10 mouse cellular contexts compared by ENCODE assay signal in genomic region chr16:92398574-92399118, GRCm38 (mm10). TPM values are rescaled to one million over a fixed set of nuclear protein-coding genes. Genes with fewer than 3 reads are reported as not detected.
DNase-seq lines count a peak whose midpoint lies in the region; ATAC-seq and TF ChIP-seq lines count a peak whose summit lies in the region.
"Had no signal": no experiment of that assay in that cellular context is flagged by ENCODE, and none has a peak within 500 bp of the region (broad histone marks: within the 10 kb centered on the region; RNA-seq: fewer than 3 reads in every experiment).

No protein-coding gene starts in this region.

- H3K27me3 ChIP-seq in forebrain, embryonic 10.5 days (ENCODE audit: poor library complexity, severe bottlenecking): peaks cover 35% of the 10 kb centered on the region
- H3K27me3 ChIP-seq in forebrain, embryonic 15.5 days: no peaks in the 10 kb centered on the region
- H3K27me3 ChIP-seq in CH12.LX (replicated peaks): no peaks in the 10 kb centered on the region
- H3K27me3 ChIP-seq in heart, embryonic 15.5 days: no peaks in the 10 kb centered on the region
- no peaks in the 10 kb centered on the region for H3K27me3 ChIP-seq in lung, postnatal 0 days (replicated peaks; ENCODE audit: insufficient read depth, low read length)

- no peak for TF ChIP-seq POLR2A in CH12.LX (IDR thresholded peaks at IDR 0.05; ENCODE audit: low read depth, low read length)

- H3K9me3 ChIP-seq in forebrain, embryonic 10.5 days: no peaks in the 10 kb centered on the region
- no peaks in the 10 kb centered on the region for H3K9me3 ChIP-seq in forebrain, embryonic 15.5 days
- no peaks in the 10 kb centered on the region for H3K9me3 ChIP-seq in CH12.LX (replicated peaks; ENCODE audit: low read length)
- H3K9me3 ChIP-seq in heart, embryonic 15.5 days (replicated peaks): no peaks in the 10 kb centered on the region
- H3K9me3 ChIP-seq in lung, postnatal 0 days (ENCODE audit: low read length): no peaks in the 10 kb centered on the region

- H3K9ac ChIP-seq in forebrain, embryonic 15.5 days (replicated peaks): no peak overlapping the region
- no peak overlapping the region for H3K9ac ChIP-seq in CH12.LX (ENCODE audit: insufficient read depth, low read depth)
- peak overlapping the region; percentile 64 for H3K9ac ChIP-seq in heart, embryonic 15.5 days
- H3K9ac ChIP-seq in lung, postnatal 0 days (replicated peaks; ENCODE audit: low read depth): peak overlapping the region; percentile 72; the same call in 1 of the 2 replicates
- H3K9ac ChIP-seq: liver, embryonic 14.5 days had no signal

- no peak overlapping the region for H3K4me2 ChIP-seq in forebrain, embryonic 15.5 days (replicated peaks)
- no peak overlapping the region for H3K4me2 ChIP-seq in CH12.LX (ENCODE audit: insufficient read depth, low read depth, poor library complexity, severe bottlenecking)
- peak overlapping the region; percentile 67 for H3K4me2 ChIP-seq in heart, embryonic 15.5 days
- peak overlapping the region; percentile 73 for H3K4me2 ChIP-seq in lung, postnatal 0 days (replicated peaks; ENCODE audit: low read depth, low read length)

- DNase-seq in forebrain, embryonic 10.5 days (ENCODE audit: extremely low spot score, low spot score): no peak
- no peak for DNase-seq in CH12.LX (ENCODE audit: extremely low read depth)
- DNase-seq in lung, postnatal 0 days (ENCODE audit: low spot score): peak; percentile 85
- DNase-seq in retina, embryonic 14.5 days (ENCODE audit: low spot score): no peak
- DNase-seq in gastrocnemius, postnatal 25 days: no peak
- DNase-seq in cerebellum, postnatal 25 days: no peak
- DNase-seq: cerebellum, adult 9-10 months had no signal

- TF ChIP-seq RAD21 in CH12.LX (IDR thresholded peaks at IDR 0.05; ENCODE audit: low read depth, low read length): no peak; the same call in 1 of the 2 replicates

- peaks cover 57% of the 10 kb centered on the region for H3K4me1 ChIP-seq in forebrain, embryonic 10.5 days
- peaks cover 37% of the 10 kb centered on the region for H3K4me1 ChIP-seq in forebrain, embryonic 15.5 days
- H3K4me1 ChIP-seq in CH12.LX (ENCODE audit: control insufficient read depth in 1 of 2, insufficient read depth in 2 of 2): peaks cover 3 to 35% of the 10 kb centered on the region in 2 experiments; a peak in 2 of 4 replicates
- H3K4me1 ChIP-seq in heart, embryonic 15.5 days (replicated peaks): peaks cover 63% of the 10 kb centered on the region
- H3K4me1 ChIP-seq in lung, postnatal 0 days (ENCODE audit: insufficient read depth, low read depth, low read length): peaks cover 27% of the 10 kb centered on the region

- H3K79me2 ChIP-seq in CH12.LX (replicated peaks; ENCODE audit: control insufficient read depth, extremely low read depth, insufficient read depth, poor library complexity, severe bottlenecking): no peaks in the 10 kb centered on the region

- TF ChIP-seq EP300 in CH12.LX (IDR thresholded peaks at IDR 0.05; ENCODE audit: low read length): no peak
- peak; percentile 64 for TF ChIP-seq EP300 in lung, postnatal 0 days (IDR thresholded peaks at IDR 0.05)

- H3K4me3 ChIP-seq in forebrain, embryonic 10.5 days: peak overlapping the region; percentile 49
- H3K4me3 ChIP-seq in forebrain, embryonic 15.5 days: no peak overlapping the region
- H3K4me3 ChIP-seq in CH12.LX (replicated peaks in 1 of 3; ENCODE audit: low read depth in 2 of 3, low read length in 2 of 3, poor library complexity in 1 of 3): no peak overlapping the region
- peak overlapping the region; percentile 53 for H3K4me3 ChIP-seq in heart, embryonic 15.5 days
- H3K4me3 ChIP-seq in lung, postnatal 0 days (ENCODE audit: low read depth, low read length): peak overlapping the region; percentile 49

- in situ Hi-C loops in CH12.LX (cut with MboI; ENCODE audit: low pct_ligation_motif_present, low pct_unique_long_range_greater_than_20kb, low sequenced_read_pairs): loop anchor here (5.0 kb wide), 1 partner anchor 44 kb away; no protein-coding TSS in a partner anchor

- TF ChIP-seq CTCF in CH12.LX (conservative IDR thresholded peaks at IDR 0.05 in 1 of 2, IDR thresholded peaks at IDR 0.05 in 1 of 2; ENCODE audit: low read depth in 2 of 2, low read length in 2 of 2): peak in 1 of 2 experiments; percentile 26; a peak in 1 of 4 replicates
- TF ChIP-seq CTCF in lung, postnatal 0 days (IDR thresholded peaks at IDR 0.05): peak; percentile 55

- no peak for ATAC-seq in forebrain, embryonic 15.5 days (replicated peaks)
- no peak for ATAC-seq in heart, embryonic 15.5 days (replicated peaks; ENCODE audit: insufficient number of reproducible peaks, insufficient read depth, low FRiP score, low read depth)
- ATAC-seq in lung, postnatal 0 days: peak; percentile 3; the same call in 1 of the 2 replicates

- peak overlapping the region; percentile 60; the same call in 1 of the 2 replicates for H3K27ac ChIP-seq in forebrain, embryonic 10.5 days
- no peak overlapping the region for H3K27ac ChIP-seq in forebrain, embryonic 15.5 days (replicated peaks)
- no peak overlapping the region for H3K27ac ChIP-seq in CH12.LX (ENCODE audit: insufficient read depth, low read depth)
- H3K27ac ChIP-seq in heart, embryonic 15.5 days: peak overlapping the region; percentile 91
- peak overlapping the region; percentile 90 for H3K27ac ChIP-seq in lung, postnatal 0 days (ENCODE audit: low read length)
- H3K27ac ChIP-seq: liver, embryonic 14.5 days had no signal

- dilution Hi-C loops in CH12.LX (cut with MboI; ENCODE audit: extremely low pct_ligation_motif_present, extremely low pct_unique_long_range_greater_than_20kb, low sequenced_read_pairs): no loop called here

- H3K36me3 ChIP-seq in forebrain, embryonic 10.5 days (replicated peaks): peaks cover 35% of the 10 kb centered on the region
- peaks cover 14% of the 10 kb centered on the region; the same call in 1 of the 2 replicates for H3K36me3 ChIP-seq in forebrain, embryonic 15.5 days
- peaks cover 9 to 29% of the 10 kb centered on the region in 2 experiments for H3K36me3 ChIP-seq in CH12.LX (replicated peaks in 1 of 2; ENCODE audit: control insufficient read depth in 1 of 2, insufficient read depth in 1 of 2, low read length in 1 of 2)
- H3K36me3 ChIP-seq in heart, embryonic 15.5 days: peaks cover 28% of the 10 kb centered on the region
- peaks cover 14% of the 10 kb centered on the region; the same call in 1 of the 2 replicates for H3K36me3 ChIP-seq in lung, postnatal 0 days (ENCODE audit: insufficient read depth, low read length)

- 66% methylated on average over 6 of the region's 6 CpGs for WGBS in forebrain, embryonic 10.5 days
- WGBS in forebrain, embryonic 15.5 days: 51% methylated on average over 6 of the region's 6 CpGs
- WGBS in heart, embryonic 15.5 days: 17% methylated on average over 6 of the region's 6 CpGs
- WGBS in lung, postnatal 0 days: 26% methylated on average over 6 of the region's 6 CpGs

TF ChIP-seq in CH12.LX, 34 proteins besides CTCF, POLR2A, EP300 and RAD21:
- no peak for TF ChIP-seq ELF1 (IDR thresholded peaks at IDR 0.05; ENCODE audit: low read depth, low read length)
- TF ChIP-seq USF2 (conservative IDR thresholded peaks at IDR 0.05; ENCODE audit: low read depth, low read length): no peak
- no peak for TF ChIP-seq ZC3H11A (IDR thresholded peaks at IDR 0.05; ENCODE audit: low read depth, low read length)
- TF ChIP-seq RCOR1 (conservative IDR thresholded peaks at IDR 0.05; ENCODE audit: low read depth, low read length): no peak
- TF ChIP-seq MEF2A (IDR thresholded peaks at IDR 0.05; ENCODE audit: borderline replicate concordance, low read depth, low read length): peak; percentile 38; the same call in 1 of the 2 replicates
- no peak for TF ChIP-seq ZMIZ1 (IDR thresholded peaks at IDR 0.05; ENCODE audit: low read depth, low read length)
- TF ChIP-seq MAX (IDR thresholded peaks at IDR 0.05; ENCODE audit: low read length): no peak
- TF ChIP-seq JUN (IDR thresholded peaks at IDR 0.05; ENCODE audit: insufficient read depth, low read depth, low read length): no peak
TF ChIP-seq in CH12.LX: peak in this region for 1.

RNA-seq across cellular contexts. Expression of gene Kcne1, which starts 39.4 kb away (rescaled TPM):
- polyA plus RNA-seq in forebrain, embryonic 10.5 days (2016; fragmentation: Nextera tagmentation; extraction: Ambion mirVana): 0.12 and 0.41 TPM in 2 replicates
- polyA plus RNA-seq in forebrain, embryonic 15.5 days (2015; fragmentation: Nextera tagmentation; extraction: Ambion mirVana): 0.33 TPM in 1 of 2 replicates, not detected in the other
- total RNA-seq in CH12.LX (2012; rRNA removed) (not detected in 2 replicates), CH12.LX (2014; rRNA removed) (0.48 TPM in 1 of 2 replicates, not detected in the other)
- polyA plus RNA-seq in CH12.LX (2012; ENCODE audit: insufficient read length, low read depth): 0.26 TPM in 1 of 2 replicates, not detected in the other
- polyA plus RNA-seq in heart, embryonic 15.5 days (2015; fragmentation: Nextera tagmentation; extraction: Ambion mirVana): 120 and 162 TPM in 2 replicates
- polyA plus RNA-seq in lung, postnatal 0 days (2015; fragmentation: Nextera tagmentation; extraction: Ambion mirVana): 0.14 TPM in 1 of 2 replicates, not detected in the other
- not detected for total RNA-seq in gastrocnemius, postnatal 25 days (2021)
- polyA plus RNA-seq: liver, embryonic 14.5 days had no signal

Comparison
In these comparisons a context has a peak if more than half of its experiments do, and no peak if none do; other contexts are left out.
1. H3K27ac ChIP-seq: peak in forebrain, embryonic 10.5 days (single experiment), heart, embryonic 15.5 days (single experiment) and lung, postnatal 0 days (single experiment); none in forebrain, embryonic 15.5 days (single experiment) and CH12.LX (single experiment).
2. H3K4me3 ChIP-seq: peak in forebrain, embryonic 10.5 days (single experiment), heart, embryonic 15.5 days (single experiment) and lung, postnatal 0 days (single experiment); none in forebrain, embryonic 15.5 days (single experiment) and CH12.LX (0 of 3).
3. H3K4me2 ChIP-seq: peak in heart, embryonic 15.5 days (single experiment) and lung, postnatal 0 days (single experiment); none in forebrain, embryonic 15.5 days (single experiment) and CH12.LX (single experiment).
4. H3K9ac ChIP-seq: peak in heart, embryonic 15.5 days (single experiment) and lung, postnatal 0 days (single experiment); none in forebrain, embryonic 15.5 days (single experiment) and CH12.LX (single experiment).
5. RNA of gene Kcne1, which starts 39.4 kb away (polyA plus RNA-seq): 120 to 162 TPM in heart, embryonic 15.5 days; 0.12 to 0.41 TPM in forebrain, embryonic 10.5 days, 0.26 TPM in CH12.LX, 0.14 TPM in lung, postnatal 0 days and 0.33 TPM in forebrain, embryonic 15.5 days; every median in the first group is over 10 times any median in the second.